Mouse (Mus musculus): ENCODE measurements around the gene Zbtb6. TPM values are rescaled to one million over a fixed set of nuclear protein-coding genes. Genes with fewer than 3 reads are reported as not detected.

Zbtb6 gene
- polyA plus RNA-seq, 1 experiment: 7.4 TPM

DNA sequence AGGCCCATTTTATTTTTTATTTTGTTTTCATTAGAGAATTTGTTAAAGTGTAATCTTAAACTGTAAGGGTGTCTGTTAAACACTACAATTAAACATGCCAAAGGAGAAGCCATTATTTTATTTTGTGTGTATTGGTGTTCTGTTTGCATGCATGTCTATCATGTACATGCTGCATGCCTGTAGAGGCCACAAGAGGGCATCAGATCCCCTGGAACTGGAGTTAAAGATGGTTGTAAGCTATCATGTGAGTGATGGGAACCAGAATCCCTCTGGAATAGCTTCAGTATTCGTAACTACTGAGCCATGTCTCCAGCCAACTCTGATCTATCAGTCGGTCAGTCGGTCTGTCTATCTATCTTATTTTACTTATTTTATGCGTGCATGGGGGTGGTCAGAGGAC lies 17.7 kb upstream of the Zbtb6 start:
- WGBS: 96% methylated on average over 4 of the region's 4 CpGs
- no peak overlapping the region for H3K27ac ChIP-seq (ENCODE audit: insufficient read depth, low read length)
- H3K4me1 ChIP-seq (ENCODE audit: control insufficient read depth, insufficient read depth, low read length): no peaks in the 10 kb centered on the region
- no peaks in the 10 kb centered on the region for H3K27me3 ChIP-seq (ENCODE audit: control insufficient read depth, insufficient read depth, low read length)
- no peak for DNase-seq
- TF ChIP-seq CTCF (IDR thresholded peaks at IDR 0.05; ENCODE audit: borderline replicate concordance, insufficient read depth, low read depth, low read length) (no peak), POLR2A (IDR thresholded peaks at IDR 0.05; ENCODE audit: borderline replicate concordance, insufficient read depth, low read length) (no peak)
- H3K4me3 ChIP-seq (replicated peaks; ENCODE audit: insufficient read depth, low read depth, low read length): no peak overlapping the region

DNA sequence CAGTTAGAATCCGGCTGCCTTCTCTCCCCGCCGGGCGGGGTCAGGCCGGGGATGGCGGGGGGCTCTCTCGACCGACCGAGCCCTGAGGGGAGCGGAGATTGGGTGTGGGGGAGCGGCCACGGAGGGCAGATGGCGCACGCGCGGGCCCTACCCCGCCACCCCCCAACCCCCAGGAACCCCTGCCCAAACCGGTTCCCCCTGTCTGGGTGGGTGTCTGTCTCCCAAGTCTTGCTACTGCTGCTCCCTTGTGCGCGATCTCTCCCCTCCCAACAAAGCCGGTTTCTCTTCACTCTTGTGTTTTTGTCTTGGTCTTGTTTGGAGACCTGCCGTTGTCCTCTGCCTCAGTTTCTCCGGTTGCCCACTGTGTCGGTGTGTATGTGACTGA lies 9.4 kb upstream of the Zbtb6 start:
- Histone ChIP-seq H3K4me1 (ENCODE audit: control insufficient read depth, insufficient read depth, low read length) (peaks cover 2% of the 10 kb centered on the region; the same call in 1 of the 2 replicates), H3K27me3 (ENCODE audit: control insufficient read depth, insufficient read depth, low read length) (no peaks in the 10 kb centered on the region; the same call in 1 of the 2 replicates), H3K4me3 (replicated peaks; ENCODE audit: insufficient read depth, low read depth, low read length) (peak overlapping the region; percentile 99), H3K27ac (ENCODE audit: insufficient read depth, low read length) (no peak overlapping the region)
- TF ChIP-seq CTCF (IDR thresholded peaks at IDR 0.05; ENCODE audit: borderline replicate concordance, insufficient read depth, low read depth, low read length) (no peak), POLR2A (IDR thresholded peaks at IDR 0.05; ENCODE audit: borderline replicate concordance, insufficient read depth, low read length) (no peak)
- 0% methylated on average over 22 of the region's 24 CpGs for WGBS
- DNase-seq: no peak

DNA sequence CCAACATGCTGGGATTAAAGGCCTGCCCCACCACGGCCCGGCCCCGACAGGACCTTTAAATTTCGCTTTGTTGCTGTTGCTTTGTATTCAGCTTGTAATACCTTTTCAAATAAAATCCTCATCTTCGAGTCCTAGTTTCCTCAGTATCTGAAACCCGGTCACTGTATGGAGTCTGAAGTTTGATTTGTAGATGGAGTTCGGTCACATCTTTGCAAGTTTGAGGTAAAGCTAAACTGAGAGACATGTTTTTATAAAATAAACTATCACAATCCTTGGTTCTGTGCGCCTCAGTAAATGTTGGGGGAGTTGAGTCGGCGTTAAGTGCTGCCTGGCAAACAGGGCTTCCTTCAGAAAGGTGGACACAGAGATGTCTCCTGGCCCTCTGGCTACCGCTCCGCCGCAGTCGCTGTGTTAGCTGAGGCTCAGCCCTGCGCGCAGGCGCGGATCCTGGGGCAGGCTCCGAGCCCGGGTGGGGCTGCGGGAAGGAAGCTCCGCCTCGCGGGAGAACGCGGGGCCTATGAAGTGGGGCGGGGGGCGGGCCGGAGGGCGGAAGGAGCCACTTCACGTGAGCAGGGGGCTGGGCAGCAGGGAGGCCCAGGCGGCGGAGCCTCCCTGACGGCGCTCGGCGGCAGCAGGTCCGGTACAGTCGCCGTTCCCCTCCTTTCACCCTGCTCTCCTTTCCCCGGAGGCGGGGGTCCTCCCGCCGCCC lies 8.8 kb upstream of the Zbtb6 start:
- DNase-seq: peak; percentile 94 to 95
- H3K4me1 ChIP-seq (ENCODE audit: control insufficient read depth, insufficient read depth, low read length): peaks cover 2% of the 10 kb centered on the region; the same call in 1 of the 2 replicates
- H3K4me3 ChIP-seq (replicated peaks; ENCODE audit: insufficient read depth, low read depth, low read length): peak overlapping the region; percentile 99
- 0 out of 2 replicates have a peak overlapping the region, but pooled peaks have one; percentile 6 for H3K27ac ChIP-seq (ENCODE audit: insufficient read depth, low read length)
- TF ChIP-seq CTCF (IDR thresholded peaks at IDR 0.05; ENCODE audit: borderline replicate concordance, insufficient read depth, low read depth, low read length) (no peak), POLR2A (IDR thresholded peaks at IDR 0.05; ENCODE audit: borderline replicate concordance, insufficient read depth, low read length) (peak; percentile 88)
- WGBS: 6% methylated on average over 44 of the region's 44 CpGs
- no peaks in the 10 kb centered on the region; the same call in 1 of the 2 replicates for H3K27me3 ChIP-seq (ENCODE audit: control insufficient read depth, insufficient read depth, low read length)

DNA sequence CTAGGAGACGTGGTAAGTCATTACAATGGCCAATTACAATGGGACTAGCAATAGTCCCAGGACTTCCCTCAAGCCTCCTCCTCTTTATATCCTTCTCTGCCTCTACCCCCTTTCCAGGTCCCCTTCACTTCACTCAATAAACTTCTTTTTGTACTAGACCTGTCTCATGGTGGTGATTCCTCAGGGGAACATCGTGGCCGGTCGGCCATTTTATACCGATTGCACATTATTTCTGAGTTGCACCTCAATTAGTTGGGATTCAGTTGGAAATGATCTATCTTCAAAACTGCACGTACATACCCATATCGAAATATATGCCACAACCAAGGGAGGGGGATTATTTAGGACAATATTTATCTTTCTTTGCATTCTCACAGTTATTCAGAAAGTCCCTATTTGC lies 11.4 kb downstream of the Zbtb6 start:
- TF ChIP-seq POLR2A (IDR thresholded peaks at IDR 0.05; ENCODE audit: borderline replicate concordance, insufficient read depth, low read length) (no peak), CTCF (IDR thresholded peaks at IDR 0.05; ENCODE audit: borderline replicate concordance, insufficient read depth, low read depth, low read length) (no peak)
- Histone ChIP-seq H3K27ac (ENCODE audit: insufficient read depth, low read length) (no peak overlapping the region), H3K27me3 (ENCODE audit: control insufficient read depth, insufficient read depth, low read length) (no peaks in the 10 kb centered on the region), H3K4me1 (ENCODE audit: control insufficient read depth, insufficient read depth, low read length) (no peaks in the 10 kb centered on the region), H3K4me3 (replicated peaks; ENCODE audit: insufficient read depth, low read depth, low read length) (peak overlapping the region; percentile 92)
- WGBS: 19% methylated on average over 7 of the region's 7 CpGs
- DNase-seq: no peak

DNA sequence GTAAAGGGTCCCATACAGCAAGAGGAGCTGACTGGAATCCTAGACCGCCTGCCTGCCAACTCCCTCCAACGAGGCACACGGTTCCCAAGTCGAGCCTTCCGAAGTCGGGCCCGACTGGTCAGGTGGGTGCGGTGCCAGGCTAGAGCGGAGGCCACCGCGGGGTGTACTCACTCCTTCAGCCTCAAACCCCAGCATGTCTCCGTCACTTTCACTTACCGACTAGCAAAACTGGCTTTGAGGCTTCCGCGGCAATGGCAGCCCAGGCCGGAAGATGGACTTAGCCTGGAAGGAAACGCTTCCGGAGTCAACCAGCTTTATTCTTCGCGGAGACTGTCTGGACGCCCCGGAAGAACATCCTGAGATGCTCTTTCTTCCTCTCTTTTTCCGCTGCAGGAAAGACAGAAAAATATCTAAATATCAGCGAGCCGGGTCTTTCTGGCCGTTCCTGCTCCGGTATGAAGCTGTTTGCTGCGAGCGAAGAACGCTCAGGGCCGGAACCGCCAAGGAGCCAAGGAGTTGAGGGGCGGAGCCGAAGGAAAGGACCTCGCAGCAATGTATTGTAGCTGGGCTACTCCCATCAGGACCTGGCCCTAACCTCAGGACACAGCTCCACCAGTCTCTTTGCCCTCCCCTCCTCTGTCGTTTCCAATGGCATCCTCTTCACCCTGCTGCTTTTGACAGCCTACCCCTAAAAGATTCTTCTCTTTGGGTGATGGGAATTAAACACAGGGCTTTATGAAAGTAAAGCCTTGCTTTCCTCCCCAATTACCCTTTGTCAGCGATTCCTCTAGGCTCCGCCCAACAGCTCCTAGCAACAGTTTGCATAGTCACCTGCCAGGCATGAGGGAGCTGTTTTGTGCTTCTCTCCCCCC lies 12.1 kb downstream of the Zbtb6 start:
- Histone ChIP-seq H3K27me3 (ENCODE audit: control insufficient read depth, insufficient read depth, low read length) (no peaks in the 10 kb centered on the region), H3K4me1 (ENCODE audit: control insufficient read depth, insufficient read depth, low read length) (no peaks in the 10 kb centered on the region), H3K4me3 (replicated peaks; ENCODE audit: insufficient read depth, low read depth, low read length) (peak overlapping the region; percentile 92), H3K27ac (ENCODE audit: insufficient read depth, low read length) (peak overlapping the region; percentile 84)
- no peak for TF ChIP-seq CTCF (IDR thresholded peaks at IDR 0.05; ENCODE audit: borderline replicate concordance, insufficient read depth, low read depth, low read length)
- peak; percentile 52; the same call in 1 of the 2 replicates for TF ChIP-seq POLR2A (IDR thresholded peaks at IDR 0.05; ENCODE audit: borderline replicate concordance, insufficient read depth, low read length)
- DNase-seq: peak; percentile 83 to 91
- under 1% methylated on average over 38 of the region's 38 CpGs for WGBS

DNA sequence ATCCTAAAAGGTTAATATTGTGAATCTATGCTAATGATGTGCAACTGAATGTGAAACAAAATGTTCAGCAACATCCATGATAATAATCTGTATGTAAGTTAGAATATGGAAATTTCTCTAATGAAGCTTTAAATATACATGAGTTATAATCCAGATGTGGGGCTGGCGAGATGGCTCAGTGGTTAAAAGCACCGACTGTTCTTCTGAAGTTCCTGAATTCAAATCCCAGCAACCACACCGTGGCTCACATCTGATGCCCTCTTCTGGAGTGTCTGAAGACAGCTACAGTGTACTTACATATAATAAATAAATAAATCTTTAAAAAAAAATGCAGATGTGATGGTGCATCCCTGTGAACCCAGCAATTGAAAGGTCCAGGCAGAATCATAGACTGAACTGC lies 19.3 kb downstream of the Zbtb6 start:
- Histone ChIP-seq H3K27me3 (ENCODE audit: control insufficient read depth, insufficient read depth, low read length) (no peaks in the 10 kb centered on the region), H3K4me3 (replicated peaks; ENCODE audit: insufficient read depth, low read depth, low read length) (no peak overlapping the region), H3K27ac (ENCODE audit: insufficient read depth, low read length) (no peak overlapping the region), H3K4me1 (ENCODE audit: control insufficient read depth, insufficient read depth, low read length) (no peaks in the 10 kb centered on the region; the same call in 1 of the 2 replicates)
- no peak for TF ChIP-seq CTCF (IDR thresholded peaks at IDR 0.05; ENCODE audit: borderline replicate concordance, insufficient read depth, low read depth, low read length)
- no peak for TF ChIP-seq POLR2A (IDR thresholded peaks at IDR 0.05; ENCODE audit: borderline replicate concordance, insufficient read depth, low read length)
- DNase-seq: peak in 1 of 2 experiments; percentile 11
- 43% methylated on average over 3 of the region's 3 CpGs for WGBS

DNA sequence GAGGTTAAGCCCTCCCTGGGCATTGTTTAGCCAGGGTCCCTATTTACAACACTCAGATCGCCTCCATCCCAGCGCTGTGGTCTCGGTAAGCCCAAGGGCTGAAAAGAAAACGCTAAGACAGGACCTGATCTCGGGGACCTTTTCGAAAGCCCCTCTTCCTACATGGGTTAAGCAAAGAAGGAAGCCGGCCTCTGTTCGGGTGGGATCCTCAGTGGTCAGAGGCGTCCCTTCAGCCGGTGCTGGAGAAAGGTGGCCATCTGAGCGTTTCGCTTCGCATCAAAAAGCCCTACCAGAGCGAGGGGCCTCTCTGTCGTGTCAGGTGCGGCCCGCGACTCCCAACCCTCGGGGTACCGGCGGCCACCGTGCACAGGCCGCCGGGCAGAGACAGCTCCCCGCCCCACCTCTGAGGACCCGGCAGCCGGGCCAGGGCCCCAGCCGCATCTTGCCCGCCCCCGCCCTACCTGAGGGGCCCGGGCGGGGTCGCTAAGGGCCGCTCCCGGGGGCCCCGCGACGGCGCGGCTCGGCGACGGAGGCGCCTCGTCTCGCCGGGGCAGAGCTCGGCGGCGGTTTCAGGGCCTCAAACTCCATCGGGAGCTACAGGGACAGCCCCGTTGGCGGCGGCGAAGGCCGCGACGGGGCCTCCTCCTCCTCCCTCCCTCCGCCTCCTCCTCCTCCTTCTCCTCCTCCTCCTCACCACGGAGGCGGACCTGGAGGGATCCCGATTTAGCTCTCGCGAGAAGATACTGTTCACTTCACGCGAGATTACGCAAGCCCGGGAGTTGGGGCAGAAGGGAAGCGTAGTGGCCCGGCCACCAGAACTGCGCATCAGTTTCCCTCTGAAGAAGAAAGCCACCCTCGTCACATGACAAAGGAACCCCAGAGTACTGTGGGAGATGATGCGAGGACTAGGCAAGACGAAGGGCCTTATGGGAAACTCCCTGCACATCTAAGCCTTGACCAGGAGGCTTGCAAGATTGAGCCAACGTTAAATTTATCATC lies 20.4 kb downstream of the Zbtb6 start, which contains the start of gene Rc3h2:
Rc3h2 (minus strand) TSS at position 598 of the 999 bp plus-strand sequence.
- no peaks in the 10 kb centered on the region; the same call in 1 of the 2 replicates for H3K4me1 ChIP-seq (ENCODE audit: control insufficient read depth, insufficient read depth, low read length)
- peak; percentile 95 to 98 for DNase-seq
- H3K27ac ChIP-seq (ENCODE audit: insufficient read depth, low read length): peak within 1 kb of the TSS; percentile 85
- WGBS: under 1% methylated on average over 69 of the region's 75 CpGs
- H3K27me3 ChIP-seq (ENCODE audit: control insufficient read depth, insufficient read depth, low read length): no peaks in the 10 kb centered on the region
- TF ChIP-seq CTCF (IDR thresholded peaks at IDR 0.05; ENCODE audit: borderline replicate concordance, insufficient read depth, low read depth, low read length) (no peak), POLR2A (IDR thresholded peaks at IDR 0.05; ENCODE audit: borderline replicate concordance, insufficient read depth, low read length) (peak; percentile 95)
- H3K4me3 ChIP-seq (replicated peaks; ENCODE audit: insufficient read depth, low read depth, low read length): peak within 1 kb of the TSS; percentile 85

All from cerebellum, adult 2 months (tissue).